Mouse (Mus musculus) testis, adult 2 months (tissue): ENCODE results near the gene Tjp1. TPM values are rescaled to one million over a fixed set of nuclear protein-coding genes. Genes with fewer than 3 reads are reported as not detected.

Source experiments
- H3K27ac ChIP-seq: fragments of 200-500 bp; 2 replicates; pipeline ENCODE4 v1.5.1; 2012; ENCODE audit warnings: low read depth, low read length; ENCODE audit not compliant: control insufficient read depth, insufficient read depth
- H3K27me3 ChIP-seq: fragments of 200-500 bp; 2 replicates; pipeline ENCODE4 v1.6.1; 2012; ENCODE audit warnings: mild to moderate bottlenecking, low read length, moderate library complexity; ENCODE audit not compliant: control insufficient read depth, insufficient read depth
- H3K36me3 ChIP-seq: fragments of 200-500 bp; 2 replicates; pipeline ENCODE4 v1.6.1; 2012; ENCODE audit warnings: mild to moderate bottlenecking, low read length; ENCODE audit not compliant: control insufficient read depth, insufficient read depth
- H3K4me1 ChIP-seq: fragments of 200-500 bp; 2 replicates; pipeline ENCODE4 v1.6.1; 2012; ENCODE audit warnings: low read length; ENCODE audit not compliant: control insufficient read depth, insufficient read depth
- H3K4me3 ChIP-seq: fragments of 200-500 bp; 2 replicates; pipeline ENCODE4 v1.5.1; 2012; ENCODE audit warnings: low read depth, mild to moderate bottlenecking, low read length, moderate library complexity, mixed read lengths; ENCODE audit not compliant: control insufficient read depth
- CTCF ChIP-seq: fragments of 200-500 bp; IDR thresholded peaks from 2 replicates; pipeline ENCODE4 v1.5.1; 2012; ENCODE audit warnings: low read depth, mild to moderate bottlenecking, inconsistent platforms, low read length, moderate library complexity; ENCODE audit not compliant: control insufficient read depth, insufficient read depth, insufficient replicate concordance
- POLR2A ChIP-seq: fragments of 200-500 bp; IDR thresholded peaks from 2 replicates; pipeline ENCODE4 v1.6.1; 2012; ENCODE audit warnings: low read depth, mild to moderate bottlenecking, inconsistent platforms, low read length, moderate library complexity; ENCODE audit not compliant: control insufficient read depth
- polyA plus RNA-seq: library from polyadenylated mRNA; depleted of rRNA; stranded (reverse); fragments of >200 nt; gene quantifications from 2 replicates; pipeline ENCODE4 v1.2.3, GENCODE M21; 2012

The Tjp1 gene
- polyA plus RNA-seq, 1 experiment: 29.3 TPM

DNA sequence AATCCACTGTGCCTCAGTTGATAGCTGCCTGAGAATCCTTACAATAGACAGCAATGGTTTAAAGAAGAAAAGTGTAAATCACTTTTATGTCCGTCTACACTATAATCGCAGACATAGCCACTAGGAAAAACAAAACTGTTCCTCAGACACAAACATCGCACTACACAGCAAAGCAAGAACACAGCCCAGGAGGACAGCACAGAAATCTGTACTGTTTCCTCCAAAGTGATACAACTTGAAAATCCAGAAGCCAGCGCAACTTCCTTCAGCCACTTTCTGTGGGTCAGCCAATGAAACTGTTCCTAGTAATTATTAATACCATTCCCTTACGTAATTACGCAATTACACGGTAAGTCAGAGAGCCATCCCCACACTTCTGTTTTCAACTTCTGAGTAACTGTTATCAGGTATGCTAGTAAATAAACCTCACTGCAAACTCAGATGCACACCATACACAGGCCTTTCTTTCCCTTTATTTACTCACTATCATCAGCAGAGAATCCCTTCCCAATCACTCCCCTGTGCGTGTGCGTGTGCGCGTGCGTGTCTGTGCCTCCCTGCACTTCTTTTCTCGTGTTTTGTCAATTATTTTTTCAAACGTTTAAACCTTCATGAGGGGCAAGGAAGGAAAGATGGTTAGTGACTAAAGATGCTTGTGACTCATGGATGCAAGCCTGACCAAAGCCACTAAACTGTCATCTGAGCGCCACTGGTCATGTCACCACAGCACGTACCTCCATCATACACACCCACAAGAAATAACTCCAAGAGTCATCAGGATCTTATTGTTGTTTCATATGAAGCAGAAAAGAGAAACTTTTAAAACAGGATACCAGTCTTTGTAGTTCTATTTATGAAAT is 160.0 kb downstream of the Tjp1 start:
- Histone ChIP-seq H3K27me3 (no peaks in the 10 kb centered on the region), H3K36me3 (no peaks in the 10 kb centered on the region), H3K4me1 (peaks cover 3% of the 10 kb centered on the region), H3K27ac (no peak overlapping the region), H3K4me3 (no peak overlapping the region)
- TF ChIP-seq CTCF (no peak), POLR2A (no peak)

- no peak overlapping the region for H3K27ac ChIP-seq
- TF ChIP-seq CTCF (no peak), POLR2A (no peak)
- H3K4me3 ChIP-seq: no peak overlapping the region
- H3K27me3 ChIP-seq: no peaks in the 10 kb centered on the region
- no peaks in the 10 kb centered on the region for H3K36me3 ChIP-seq
- H3K4me1 ChIP-seq: no peaks in the 10 kb centered on the region; the same call in 1 of the 2 replicates
Measured at GRCm38 (mm10) chr7:65366153-65366552, 161.4 kb downstream of the Tjp1 start.

DNA sequence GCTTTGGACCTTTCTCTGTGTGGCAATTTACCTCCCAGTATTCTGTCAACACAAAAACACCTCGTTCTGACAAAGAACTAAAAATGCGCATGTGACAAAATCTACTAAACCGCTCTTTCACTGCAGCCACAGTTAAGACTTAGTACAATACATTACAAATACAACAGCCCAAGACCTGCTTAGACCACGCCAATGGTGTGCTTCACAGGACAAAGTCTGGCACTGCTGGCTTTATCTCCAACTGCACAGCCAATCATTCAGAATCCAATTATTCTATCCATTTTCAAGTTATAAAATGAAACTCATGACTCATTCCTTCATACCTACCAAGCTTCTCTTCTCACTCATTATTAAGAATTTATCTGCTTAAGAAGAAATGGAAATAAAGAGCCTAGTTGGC is 162.0 kb downstream of the Tjp1 start:
- TF ChIP-seq POLR2A: no peak
- no peak for TF ChIP-seq CTCF
- Histone ChIP-seq H3K27ac (no peak overlapping the region), H3K27me3 (no peaks in the 10 kb centered on the region), H3K36me3 (no peaks in the 10 kb centered on the region), H3K4me1 (no peaks in the 10 kb centered on the region; the same call in 1 of the 2 replicates), H3K4me3 (no peak overlapping the region)

- Histone ChIP-seq H3K4me3 (no peak overlapping the region), H3K27ac (no peak overlapping the region), H3K27me3 (no peaks in the 10 kb centered on the region), H3K36me3 (no peaks in the 10 kb centered on the region), H3K4me1 (no peaks in the 10 kb centered on the region; the same call in 1 of the 2 replicates)
- TF ChIP-seq CTCF: no peak
- no peak for TF ChIP-seq POLR2A
Measured at GRCm38 (mm10) chr7:65360278-65360677, 167.3 kb downstream of the Tjp1 start.

DNA sequence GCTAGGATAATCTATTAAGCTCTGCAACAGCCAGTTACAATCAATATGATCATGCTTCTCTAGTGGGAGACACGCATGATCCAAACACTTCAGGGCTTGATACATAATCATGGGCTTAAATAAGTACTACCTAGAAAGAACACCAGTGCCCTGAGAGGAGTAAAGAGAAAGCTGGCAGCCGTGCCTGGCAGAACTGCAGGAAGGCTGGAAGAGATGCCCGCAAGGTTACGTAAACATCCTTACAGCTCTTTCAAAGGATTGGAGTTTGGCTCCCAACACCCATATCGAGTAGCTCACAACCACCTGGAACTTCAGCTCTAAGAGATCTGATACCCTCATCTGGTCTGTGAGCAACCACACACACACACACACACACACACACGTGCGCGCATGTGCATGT is 167.8 kb downstream of the Tjp1 start:
- Histone ChIP-seq H3K4me1 (no peaks in the 10 kb centered on the region; the same call in 1 of the 2 replicates), H3K27me3 (no peaks in the 10 kb centered on the region), H3K27ac (no peak overlapping the region), H3K36me3 (no peaks in the 10 kb centered on the region), H3K4me3 (no peak overlapping the region)
- no peak for TF ChIP-seq CTCF
- no peak for TF ChIP-seq POLR2A

- no peaks in the 10 kb centered on the region; the same call in 1 of the 2 replicates for H3K4me1 ChIP-seq
- no peaks in the 10 kb centered on the region for H3K27me3 ChIP-seq
- no peak overlapping the region for H3K4me3 ChIP-seq
- no peak overlapping the region for H3K27ac ChIP-seq
- no peaks in the 10 kb centered on the region for H3K36me3 ChIP-seq
- TF ChIP-seq POLR2A: no peak
- no peak for TF ChIP-seq CTCF
Measured at GRCm38 (mm10) chr7:65357538-65357937, 170.0 kb downstream of the Tjp1 start.

GRCm38 (mm10) chr7:65356204-65356603 is 171.4 kb downstream of the Tjp1 start:
- Histone ChIP-seq H3K27me3 (no peaks in the 10 kb centered on the region), H3K36me3 (no peaks in the 10 kb centered on the region), H3K27ac (peak overlapping the region; percentile 39; the same call in 1 of the 2 replicates), H3K4me1 (no peaks in the 10 kb centered on the region; the same call in 1 of the 2 replicates), H3K4me3 (no peak overlapping the region)
- no peak for TF ChIP-seq CTCF
- no peak for TF ChIP-seq POLR2A
